Mouse (Mus musculus) intestine, embryonic 15.5 days (tissue): ENCODE measurements around the gene Olfr878. TPM values are rescaled to one million over a fixed set of nuclear protein-coding genes. Genes with fewer than 3 reads are reported as not detected.

Source experiments
- ATAC-seq: fragments of 200-750 bp; cut with Nextera tagmentation; 2 replicates; pipeline ENCODE4 v1.8.0; 2017; ENCODE audit warnings: moderate TSS enrichment, moderate library complexity
- H3K27ac ChIP-seq: fragments of 300-500 bp; sonication (generic); 2 replicates; pipeline ENCODE4 v1.5.1; 2015; ENCODE audit warnings: mild to moderate bottlenecking, inconsistent platforms
- H3K27me3 ChIP-seq: fragments of 300-500 bp; sonication (generic); replicated peaks from 2 replicates; pipeline ENCODE4 v1.6.1; 2015; ENCODE audit warnings: inconsistent platforms
- H3K36me3 ChIP-seq: fragments of 300-500 bp; sonication (generic); 2 replicates; pipeline ENCODE4 v1.6.1; 2015; ENCODE audit warnings: inconsistent platforms
- H3K4me1 ChIP-seq: fragments of 300-500 bp; sonication (generic); replicated peaks from 2 replicates; pipeline ENCODE4 v1.6.1; 2015; ENCODE audit warnings: inconsistent platforms
- H3K4me2 ChIP-seq: fragments of 300-500 bp; sonication (generic); replicated peaks from 2 replicates; pipeline ENCODE4 v1.6.1; 2015; ENCODE audit warnings: mild to moderate bottlenecking, inconsistent platforms
- H3K4me3 ChIP-seq: fragments of 300-500 bp; sonication (generic); replicated peaks from 2 replicates; pipeline ENCODE4 v1.5.1; 2015; ENCODE audit warnings: inconsistent platforms
- H3K9ac ChIP-seq: fragments of 300-500 bp; sonication (generic); 2 replicates; pipeline ENCODE4 v1.6.1; 2015; ENCODE audit warnings: inconsistent platforms
- H3K9me3 ChIP-seq: fragments of 300-500 bp; sonication (generic); 2 replicates; pipeline ENCODE4 v1.6.1; 2016; ENCODE audit warnings: inconsistent platforms
- WGBS: fragments of 180-500 bp; shearing (Covaris S2); methylation state at CpG from one replicate; pipeline ENCODE4 v1.1.7; 2015; 5-methylcytosine and 5-hydroxymethylcytosine counted together
- polyA plus RNA-seq: library from polyadenylated mRNA; unstranded; fragments of >200 nt; fragmentation: Nextera tagmentation; extraction: Ambion mirVana; gene quantifications from 2 replicates; pipeline ENCODE4 v1.2.1, GENCODE M21; 2015

The Olfr878 gene
- polyA plus RNA-seq, 1 experiment from 2014 or later, result not detected

- H3K27ac ChIP-seq, result no peak overlapping the region
- ATAC-seq, result no peak
- H3K4me2 ChIP-seq, result no peak overlapping the region
- H3K27me3 ChIP-seq, result no peaks in the 10 kb centered on the region
- 97% methylated on average over 2 of the region's 2 CpGs for WGBS
- H3K4me3 ChIP-seq, result no peak overlapping the region
- H3K9ac ChIP-seq, result no peak overlapping the region
- no peaks in the 10 kb centered on the region for H3K9me3 ChIP-seq
- no peaks in the 10 kb centered on the region for H3K4me1 ChIP-seq
- H3K36me3 ChIP-seq, result no peaks in the 10 kb centered on the region
Observed at GRCm38 (mm10) chr9:37941167-37941566, 23.5 kb downstream of the Olfr878 start.

Other genes with a start within 250 kb of the Olfr878 start
- not detected in 2 replicates for gene Panx3, start 248.6 kb upstream of the Olfr878 start, polyA plus RNA-seq
- not detected in 2 replicates for gene Olfr160, start 201.6 kb upstream of the Olfr878 start, polyA plus RNA-seq
- gene Olfr874, start 172.7 kb upstream of the Olfr878 start, polyA plus RNA-seq, result not detected in 2 replicates
- not detected in 2 replicates for gene Olfr875, start 146.0 kb upstream of the Olfr878 start, polyA plus RNA-seq
- not detected in 2 replicates for gene Olfr876, start 114.8 kb upstream of the Olfr878 start, polyA plus RNA-seq
- not detected in 2 replicates for gene Olfr877, start 63.6 kb upstream of the Olfr878 start, polyA plus RNA-seq
- gene Olfr145, start 21.1 kb upstream of the Olfr878 start, polyA plus RNA-seq, result not detected in 2 replicates
- not detected in 2 replicates for gene Olfr881, start 74.0 kb downstream of the Olfr878 start, polyA plus RNA-seq
- gene Olfr883, start 108.0 kb downstream of the Olfr878 start, polyA plus RNA-seq, result not detected in 2 replicates
- not detected in 2 replicates for gene Olfr884, start 128.7 kb downstream of the Olfr878 start, polyA plus RNA-seq
- not detected in 2 replicates for gene Olfr885, start 143.5 kb downstream of the Olfr878 start, polyA plus RNA-seq
- gene Olfr887, start 166.2 kb downstream of the Olfr878 start, polyA plus RNA-seq, result not detected in 2 replicates
- not detected in 2 replicates for gene Olfr888, start 190.3 kb downstream of the Olfr878 start, polyA plus RNA-seq
- gene Olfr889, start 197.4 kb downstream of the Olfr878 start, polyA plus RNA-seq, result 0.04 and 0.08 TPM in 2 replicates
- gene Olfr890, start 224.7 kb downstream of the Olfr878 start, polyA plus RNA-seq, result not detected in 2 replicates